Mouse (Mus musculus) hindbrain, embryonic 10.5 days (tissue): ENCODE measurements around the gene Gm20809. TPM values are rescaled to one million over a fixed set of nuclear protein-coding genes. Genes with fewer than 3 reads are reported as not detected.
"Not testable (repeated sequence)": the region's sequence is repeated elsewhere in the genome, so short reads cannot be mapped to it uniquely, and the experiment has no call there.

ENCODE experiments used
- DNase-seq: peaks from one replicate; pipeline ENCODE4 v3.0.0-alpha.2; 2017; ENCODE audit warnings: low spot score
- H3K27ac ChIP-seq: fragments of 300-500 bp; sonication (generic); 2 replicates; pipeline ENCODE4 v1.5.1; 2016; ENCODE audit warnings: mild to moderate bottlenecking, moderate library complexity
- H3K27me3 ChIP-seq: fragments of 300-500 bp; sonication (generic); 2 replicates; pipeline ENCODE4 v1.6.1; 2016; ENCODE audit warnings: mild to moderate bottlenecking; ENCODE audit not compliant: poor library complexity, insufficient read depth, severe bottlenecking
- H3K36me3 ChIP-seq: fragments of 300-500 bp; sonication (generic); 2 replicates; pipeline ENCODE4 v1.6.1; 2016; ENCODE audit warnings: mild to moderate bottlenecking, moderate library complexity
- H3K4me1 ChIP-seq: fragments of 300-500 bp; sonication (generic); replicated peaks from 2 replicates; pipeline ENCODE4 v1.6.1; 2016; ENCODE audit warnings: mild to moderate bottlenecking
- H3K4me3 ChIP-seq: fragments of 300-500 bp; sonication (generic); 2 replicates; pipeline ENCODE4 v1.5.1; 2016; ENCODE audit warnings: mild to moderate bottlenecking, moderate library complexity
- H3K9me3 ChIP-seq: fragments of 300-500 bp; sonication (generic); 2 replicates; pipeline ENCODE4 v1.6.1; 2016; ENCODE audit warnings: mild to moderate bottlenecking, moderate library complexity
- WGBS: fragments of 180-500 bp; shearing (Covaris S2); methylation state at CpG from one replicate; pipeline ENCODE4 v1.1.7; 2016; 5-methylcytosine and 5-hydroxymethylcytosine counted together
- polyA plus RNA-seq: library from polyadenylated mRNA; unstranded; fragments of >200 nt; fragmentation: Nextera tagmentation; extraction: Ambion mirVana; gene quantifications from 2 replicates; pipeline ENCODE4 v1.2.1, GENCODE M21; 2016

Gene Gm20809
- polyA plus RNA-seq: not detected in 2 replicates

DNA sequence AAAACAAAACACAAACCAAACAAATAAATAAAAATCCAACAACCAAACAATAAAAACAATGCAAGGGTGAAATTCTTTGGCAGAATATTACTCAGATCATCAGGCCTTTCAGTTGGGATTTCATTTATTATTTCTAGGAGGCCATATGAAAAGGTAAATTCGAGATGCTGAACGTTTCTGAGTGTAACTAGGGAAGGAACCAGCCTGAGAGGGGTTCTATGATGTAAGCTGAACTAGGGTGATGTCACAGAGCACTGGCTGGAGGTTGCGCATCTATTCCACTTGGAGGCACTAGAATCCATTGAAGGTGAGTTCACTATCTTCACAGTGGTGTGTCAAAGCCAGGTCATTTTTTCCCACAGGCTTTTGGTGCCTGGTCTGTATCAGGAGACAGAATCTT is at the start of gene Gm20809:
Gene Gm20809 (plus strand): TSS at position 301 of the 400 bp plus-strand sequence.
- not testable (repeated sequence) for H3K4me1 ChIP-seq, H3K27ac ChIP-seq, DNase-seq, H3K27me3 ChIP-seq, H3K9me3 ChIP-seq, H3K36me3 ChIP-seq, H3K4me3 ChIP-seq
- WGBS: no CpG with 5 or more reads among the region's 3 CpGs
